Mouse (Mus musculus) midbrain, embryonic 11.5 days (tissue): ENCODE measurements at regions not wholly inside any gene's neighbourhood (a gene's known extent, or its start where the extent isn't known, plus 50 kb on each side); places are given as distances from the start of the nearest gene placed in this dataset.
A peak's percentile ranks its signal among the peaks of the same experiment; 100 is the strongest.

ENCODE experiments used
- ATAC-seq: fragments of 200-750 bp; cut with Nextera tagmentation; 2 replicates; pipeline ENCODE4 v1.8.0; 2017; ENCODE audit warnings: moderate TSS enrichment, moderate library complexity; ENCODE audit not compliant: low FRiP score
- DNase-seq: peaks from one replicate; pipeline ENCODE4 v3.0.0; 2015; ENCODE audit warnings: low spot score; ENCODE audit errors: missing footprints
- H3K27ac ChIP-seq: fragments of 300-500 bp; sonication (generic); 2 replicates; pipeline ENCODE4 v1.5.1; 2014; ENCODE audit warnings: low read depth, low read length
- H3K27me3 ChIP-seq: fragments of 300-500 bp; sonication (generic); 2 replicates; pipeline ENCODE4 v1.6.1; 2014; ENCODE audit warnings: mild to moderate bottlenecking, low read length, moderate library complexity, mixed read lengths; ENCODE audit not compliant: control insufficient read depth, insufficient read depth
- H3K36me3 ChIP-seq: fragments of 300-500 bp; sonication (generic); 2 replicates; pipeline ENCODE4 v1.6.1; 2014; ENCODE audit warnings: mild to moderate bottlenecking, low read length, moderate library complexity, mixed read lengths; ENCODE audit not compliant: control insufficient read depth, insufficient read depth
- H3K4me1 ChIP-seq: fragments of 300-500 bp; sonication (generic); 2 replicates; pipeline ENCODE4 v1.6.1; 2014; ENCODE audit warnings: low read length; ENCODE audit not compliant: control insufficient read depth, insufficient read depth
- H3K4me2 ChIP-seq: fragments of 300-500 bp; sonication (generic); 2 replicates; pipeline ENCODE4 v1.6.1; 2014; ENCODE audit warnings: mild to moderate bottlenecking, moderate library complexity
- H3K4me3 ChIP-seq: fragments of 300-500 bp; sonication (generic); 2 replicates; pipeline ENCODE4 v1.5.1; 2014; ENCODE audit warnings: low read depth, low read length
- H3K9ac ChIP-seq: fragments of 300-500 bp; sonication (generic); 2 replicates; pipeline ENCODE4 v1.6.1; 2014; ENCODE audit warnings: low read length
- H3K9me3 ChIP-seq: fragments of 300-500 bp; sonication (generic); 2 replicates; pipeline ENCODE4 v1.6.1; 2016; ENCODE audit warnings: low read length; ENCODE audit not compliant: control insufficient read depth
- WGBS: fragments of 180-500 bp; shearing (Covaris S2); extraction: QIAGEN DNeasy Blood & Tissue Kit; methylation state at CpG from one replicate; pipeline ENCODE4 v1.1.7; 2014; 5-methylcytosine and 5-hydroxymethylcytosine counted together

DNA sequence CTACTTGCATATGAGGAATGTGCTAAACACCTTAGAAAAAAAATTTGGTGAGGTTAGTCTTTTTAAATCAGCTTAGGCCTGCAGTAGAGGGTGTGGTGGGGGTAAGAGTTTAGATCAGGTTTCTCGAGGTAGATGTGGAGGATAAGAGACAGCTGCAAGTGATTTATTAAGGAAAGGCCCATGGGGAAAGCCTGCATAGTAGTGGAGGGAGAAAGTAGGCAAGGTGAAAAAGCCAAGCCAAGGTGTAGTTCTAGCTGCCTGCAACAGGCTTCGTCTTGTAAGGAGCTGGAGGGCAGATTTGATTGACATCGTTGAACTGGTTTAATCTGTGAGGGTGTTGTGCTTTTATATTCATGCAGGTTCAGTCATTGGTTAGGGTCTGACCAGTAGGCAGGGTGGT lies 182.2 kb upstream of the Slc30a5 start:
- no peak overlapping the region for H3K4me2 ChIP-seq
- 86% methylated on average over 3 of the region's 3 CpGs for WGBS
- ATAC-seq (no peak), DNase-seq (no peak)
- H3K27ac ChIP-seq: no peak overlapping the region
- H3K4me1 ChIP-seq: no peaks in the 10 kb centered on the region
- no peaks in the 10 kb centered on the region for H3K36me3 ChIP-seq
- H3K9ac ChIP-seq: no peak overlapping the region
- H3K9me3 ChIP-seq: no peaks in the 10 kb centered on the region
- no peak overlapping the region for H3K4me3 ChIP-seq
- no peaks in the 10 kb centered on the region for H3K27me3 ChIP-seq

- Histone ChIP-seq H3K4me2 (no peak overlapping the region), H3K27me3 (no peaks in the 10 kb centered on the region), H3K4me1 (no peaks in the 10 kb centered on the region), H3K9ac (no peak overlapping the region), H3K9me3 (no peaks in the 10 kb centered on the region), H3K27ac (no peak overlapping the region), H3K36me3 (no peaks in the 10 kb centered on the region), H3K4me3 (no peak overlapping the region)
- DNase-seq (peak; percentile 60), ATAC-seq (no peak)
- 88% methylated on average over 2 of the region's 2 CpGs for WGBS
These were observed 180.4 kb upstream of the Slc30a5 start for GRCm38 (mm10) chr13:101013604-101014003.

DNA sequence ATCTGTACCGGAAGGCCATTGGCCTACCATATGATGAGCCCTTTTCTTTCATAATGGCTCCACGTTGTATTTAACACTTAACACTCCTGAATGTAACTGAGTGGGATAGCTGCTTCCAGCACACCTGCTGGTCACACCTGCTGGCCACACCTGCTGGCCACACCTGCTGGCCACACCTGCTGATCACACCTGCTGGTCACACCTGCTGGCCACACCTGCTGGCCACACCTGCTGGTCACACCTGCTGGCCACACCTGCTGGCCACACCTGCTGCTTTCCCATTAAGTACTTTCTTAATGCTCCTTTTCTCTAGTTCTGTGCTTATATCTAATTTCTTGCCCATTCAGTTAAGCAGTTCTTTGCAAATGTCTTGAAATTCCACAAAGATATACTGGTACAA lies 157.4 kb upstream of the Slc30a5 start:
- no peak overlapping the region for H3K4me2 ChIP-seq
- 94% methylated on average over 2 of the region's 2 CpGs for WGBS
- H3K36me3 ChIP-seq: no peaks in the 10 kb centered on the region
- no peak for DNase-seq
- no peaks in the 10 kb centered on the region for H3K9me3 ChIP-seq
- no peak overlapping the region for H3K9ac ChIP-seq
- no peak overlapping the region for H3K4me3 ChIP-seq
- ATAC-seq: no peak
- no peaks in the 10 kb centered on the region for H3K27me3 ChIP-seq
- H3K27ac ChIP-seq: no peak overlapping the region
- no peaks in the 10 kb centered on the region for H3K4me1 ChIP-seq

DNA sequence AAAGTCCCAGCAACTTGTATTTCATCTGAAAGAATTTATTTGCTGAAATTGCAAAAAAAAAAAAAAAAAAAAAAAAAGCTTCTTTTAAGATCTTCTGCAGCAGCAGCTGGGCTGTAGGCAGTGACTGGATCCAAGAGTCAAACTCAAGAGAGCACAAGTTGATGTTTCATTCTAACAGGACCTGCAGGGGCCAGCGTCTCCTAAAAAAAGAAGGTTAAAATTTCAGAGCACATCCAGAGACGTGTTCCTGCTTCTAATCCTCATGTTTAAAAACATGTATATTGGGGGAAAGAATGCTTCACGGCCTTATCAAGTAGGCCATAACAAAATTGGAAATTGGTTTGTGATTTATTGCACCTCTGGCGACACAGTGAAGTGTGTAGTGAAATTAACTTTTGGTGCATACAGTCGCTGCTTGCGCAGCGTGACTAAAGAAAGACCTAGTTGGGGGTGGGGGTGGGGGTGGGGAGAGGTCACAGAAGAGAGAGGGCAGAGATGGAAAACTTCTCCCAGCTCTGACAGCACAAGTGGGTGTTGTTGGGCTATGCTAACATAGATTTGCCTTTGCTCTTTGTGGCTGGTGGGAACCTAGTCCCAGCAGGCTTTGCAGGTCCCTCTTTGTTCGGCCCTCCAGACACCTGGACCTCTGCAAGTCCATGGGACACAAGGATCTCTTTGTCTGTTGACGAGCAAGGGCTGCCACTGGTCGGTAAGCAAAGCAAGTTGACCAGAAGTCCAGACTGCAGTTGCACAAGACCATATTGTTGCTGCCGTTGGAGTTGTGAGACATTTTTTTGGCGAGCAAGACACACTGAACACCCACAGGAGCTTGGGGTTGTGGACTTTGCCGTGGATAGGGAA lies 155.7 kb upstream of the Slc30a5 start:
- H3K4me2 ChIP-seq: no peak overlapping the region
- H3K36me3 ChIP-seq: no peaks in the 10 kb centered on the region
- no peaks in the 10 kb centered on the region for H3K27me3 ChIP-seq
- no peak overlapping the region for H3K27ac ChIP-seq
- ATAC-seq: no peak
- no peak overlapping the region for H3K4me3 ChIP-seq
- no peaks in the 10 kb centered on the region for H3K4me1 ChIP-seq
- 77% methylated on average over 13 of the region's 13 CpGs for WGBS
- no peaks in the 10 kb centered on the region for H3K9me3 ChIP-seq
- DNase-seq: peak; percentile 64
- H3K9ac ChIP-seq: no peak overlapping the region

DNA sequence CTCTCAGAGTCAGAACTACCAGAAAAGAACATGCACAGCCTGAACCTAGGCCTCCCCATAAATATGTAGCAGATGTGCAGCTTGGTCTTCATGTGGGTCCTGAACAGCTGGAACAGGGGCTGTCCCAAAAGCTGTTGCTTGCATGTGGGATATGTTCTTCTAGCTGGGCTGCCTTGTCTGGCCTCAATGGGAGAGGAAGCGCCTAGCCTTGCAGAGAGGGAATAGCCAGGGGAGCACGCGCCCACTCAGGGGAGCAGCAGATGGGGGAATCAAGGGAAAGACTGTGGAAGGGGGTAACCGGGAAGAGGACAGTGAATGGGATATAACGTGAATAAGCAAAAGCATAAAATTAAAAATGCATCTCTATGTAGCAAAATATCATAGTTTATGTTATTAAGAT lies 154.9 kb upstream of the Slc30a5 start:
- peak; percentile 72 for DNase-seq
- WGBS: 94% methylated on average over 5 of the region's 5 CpGs

GRCm38 (mm10) chr13:100975741-100976140 lies 142.5 kb upstream of the Slc30a5 start:
- H3K27ac ChIP-seq: no peak overlapping the region
- no peaks in the 10 kb centered on the region for H3K4me1 ChIP-seq
- no peak overlapping the region for H3K4me3 ChIP-seq
- no peak overlapping the region for H3K9ac ChIP-seq
- DNase-seq: no peak
- H3K36me3 ChIP-seq: no peaks in the 10 kb centered on the region
- 87% methylated on average over 3 of the region's 3 CpGs for WGBS
- no peaks in the 10 kb centered on the region for H3K27me3 ChIP-seq
- no peaks in the 10 kb centered on the region for H3K9me3 ChIP-seq
- ATAC-seq: no peak
- no peak overlapping the region for H3K4me2 ChIP-seq

More for the DNA sequence above, 154.9 kb upstream of the Slc30a5 start:
- Histone ChIP-seq H3K9me3 (no peaks in the 10 kb centered on the region), H3K27me3 (no peaks in the 10 kb centered on the region), H3K4me2 (no peak overlapping the region), H3K36me3 (no peaks in the 10 kb centered on the region), H3K4me1 (no peaks in the 10 kb centered on the region), H3K4me3 (no peak overlapping the region), H3K27ac (no peak overlapping the region), H3K9ac (no peak overlapping the region)
- ATAC-seq: no peak

DNA sequence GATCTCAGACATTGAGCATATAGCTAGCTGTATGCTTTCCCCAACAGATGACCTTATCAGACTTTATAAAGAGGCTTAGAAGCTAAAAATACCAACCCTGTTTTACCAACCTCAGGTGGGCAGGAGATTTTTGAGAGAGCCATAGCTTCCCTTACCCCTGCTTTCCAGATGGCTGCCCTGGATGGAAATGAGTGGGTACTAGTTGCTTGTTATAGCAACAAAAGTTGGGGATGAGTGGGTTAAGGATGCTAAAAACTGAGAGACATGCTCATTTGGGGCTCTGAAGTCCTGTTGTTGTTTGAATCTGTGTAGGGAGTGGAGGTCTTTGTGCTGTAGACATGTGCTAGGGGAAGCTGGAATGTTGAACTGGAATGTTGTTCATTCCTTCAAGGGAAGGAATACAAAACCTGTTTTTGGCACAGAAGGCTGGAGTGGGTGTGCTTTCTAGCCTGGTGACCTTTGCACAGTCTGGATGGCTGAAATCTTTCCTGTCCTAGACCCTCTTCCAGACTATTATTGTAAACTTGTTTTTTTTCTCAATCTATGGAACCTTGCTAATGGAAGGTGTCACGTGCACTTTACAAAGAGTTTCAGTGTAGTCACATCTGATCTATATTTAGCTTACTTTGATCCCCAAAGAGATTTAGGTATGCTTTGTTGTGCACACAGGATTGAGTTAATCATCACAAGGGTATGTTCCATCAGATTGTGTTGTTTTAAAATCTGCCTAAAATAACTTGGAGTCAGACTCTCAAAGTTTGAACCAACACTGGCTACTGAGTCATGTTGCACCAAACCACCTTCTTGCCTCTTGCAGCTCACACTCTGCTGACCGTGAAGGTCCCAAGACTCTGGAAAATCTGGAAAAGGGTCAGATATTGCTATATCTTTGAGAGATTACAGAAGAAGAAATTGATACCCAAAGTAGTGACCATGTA lies 138.1 kb upstream of the Slc30a5 start:
- Histone ChIP-seq H3K4me1 (no peaks in the 10 kb centered on the region), H3K9me3 (no peaks in the 10 kb centered on the region), H3K27me3 (no peaks in the 10 kb centered on the region), H3K4me2 (no peak overlapping the region), H3K4me3 (no peak overlapping the region), H3K36me3 (no peaks in the 10 kb centered on the region), H3K27ac (no peak overlapping the region), H3K9ac (no peak overlapping the region)
- DNase-seq (no peak), ATAC-seq (no peak)
- WGBS: 82% methylated on average over 2 of the region's 2 CpGs

GRCm38 (mm10) chr13:100962811-100963540 lies 129.7 kb upstream of the Slc30a5 start:
- H3K4me2 ChIP-seq: no peak overlapping the region
- H3K4me1 ChIP-seq: no peaks in the 10 kb centered on the region
- H3K9me3 ChIP-seq: no peaks in the 10 kb centered on the region
- H3K36me3 ChIP-seq: no peaks in the 10 kb centered on the region
- H3K4me3 ChIP-seq: no peak overlapping the region
- no peak overlapping the region for H3K9ac ChIP-seq
- DNase-seq: no peak
- no peaks in the 10 kb centered on the region for H3K27me3 ChIP-seq
- H3K27ac ChIP-seq: no peak overlapping the region
- 78% methylated on average over 4 of the region's 4 CpGs for WGBS
- ATAC-seq: no peak
